Mouse (Mus musculus) E14TG2a.4 (cell line): Measurements from ENCODE around the gene Slc25a4.

Source experiments
- CTCF ChIP-seq: conservative IDR thresholded peaks from 2 replicates; pipeline ENCODE4 v1.5.1; 2014; ENCODE audit warnings: low read length
- NANOG ChIP-seq: IDR thresholded peaks from 2 replicates; pipeline ENCODE4 v1.6.1; 2014; ENCODE audit warnings: borderline replicate concordance, low read length, mixed read lengths
- POU5F1 ChIP-seq: IDR thresholded peaks from 2 replicates; pipeline ENCODE4 v1.6.1; 2014; ENCODE audit warnings: low read length, borderline replicate concordance

GRCm38 (mm10) chr8:46185361-46185760 lies 25.7 kb downstream of the Slc25a4 start:
- peak; percentile 72 for TF ChIP-seq CTCF
- TF ChIP-seq POU5F1: no peak
- no peak for TF ChIP-seq NANOG
